Mouse (Mus musculus): Measurements from ENCODE around the gene Slc25a41. TPM values are rescaled to one million over a fixed set of nuclear protein-coding genes. Genes with fewer than 3 reads are reported as not detected.

Gene Slc25a41
- 0.26 TPM in 1 of 2 replicates, not detected in the other for polyA plus RNA-seq (2015; fragmentation: Nextera tagmentation; extraction: Ambion mirVana)

DNA sequence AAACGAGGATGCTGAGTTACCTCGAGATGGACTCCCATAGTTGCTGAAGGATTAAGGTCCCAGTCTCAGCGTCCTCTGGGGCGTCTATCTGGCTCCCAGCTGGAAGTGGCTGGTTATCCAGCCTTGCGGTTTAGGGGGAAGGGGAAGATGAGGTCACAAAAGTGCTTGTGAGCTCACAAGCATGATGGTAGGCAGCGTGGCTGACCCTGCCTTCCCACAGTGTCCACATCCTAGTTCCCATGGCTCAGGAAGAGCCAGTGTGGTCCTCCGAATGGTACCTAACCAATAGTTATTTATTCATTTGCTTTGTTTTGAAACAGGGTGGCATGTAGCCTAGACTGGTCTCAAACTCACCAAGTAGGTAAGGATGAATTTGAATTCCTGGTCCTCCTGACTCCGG lies at the start of gene Slc25a41:
Slc25a41 (minus strand) TSS at position 101 of the 400 bp plus-strand sequence.
- no peak within 1 kb of the TSS for H3K9ac ChIP-seq
- H3K4me2 ChIP-seq, result no peak within 1 kb of the TSS
- peaks cover 3% of the 10 kb centered on the region; the same call in 1 of the 2 replicates for H3K4me1 ChIP-seq
- H3K9me3 ChIP-seq (replicated peaks), result no peaks in the 10 kb centered on the region
- ATAC-seq (replicated peaks; ENCODE audit: low FRiP score), result no peak
- H3K4me3 ChIP-seq (replicated peaks), result no peak within 1 kb of the TSS
- H3K27ac ChIP-seq, result no peak within 1 kb of the TSS
- WGBS, result 78% methylated on average over 8 of the region's 8 CpGs
- peaks cover 15% of the 10 kb centered on the region for H3K27me3 ChIP-seq
- peaks cover 11% of the 10 kb centered on the region for H3K36me3 ChIP-seq

GRCm38 (mm10) chr17:57087049-57087832 lies 45.8 kb upstream of the Slc25a41 start, which contains the start of gene Tubb4a:
TSS of gene Tubb4a (minus strand) at chr17:57087782.
- Histone ChIP-seq H3K36me3 (no peaks in the 10 kb centered on the region), H3K9ac (peak within 1 kb of the TSS; percentile 21; the same call in 1 of the 2 replicates), H3K9me3 (replicated peaks) (no peaks in the 10 kb centered on the region), H3K4me1 (peaks cover 15% of the 10 kb centered on the region), H3K27ac (no peak within 1 kb of the TSS), H3K27me3 (peaks cover 11% of the 10 kb centered on the region; the same call in 1 of the 2 replicates), H3K4me2 (peak within 1 kb of the TSS; percentile 61), H3K4me3 (replicated peaks) (peak within 1 kb of the TSS; percentile 40)
- ATAC-seq (replicated peaks; ENCODE audit: low FRiP score), result peak; percentile 67
- WGBS, result under 1% methylated on average over 31 of the region's 31 CpGs

- Histone ChIP-seq H3K4me1 (peaks cover 15% of the 10 kb centered on the region), H3K9ac (no peak overlapping the region), H3K4me2 (no peak overlapping the region), H3K27me3 (peaks cover 11% of the 10 kb centered on the region; the same call in 1 of the 2 replicates), H3K27ac (no peak overlapping the region), H3K9me3 (replicated peaks) (no peaks in the 10 kb centered on the region), H3K4me3 (replicated peaks) (no peak overlapping the region), H3K36me3 (no peaks in the 10 kb centered on the region)
- 85% methylated on average over 11 of the region's 11 CpGs for WGBS
- no peak for ATAC-seq (replicated peaks; ENCODE audit: low FRiP score)
These were observed 44.7 kb upstream of the Slc25a41 start for GRCm38 (mm10) chr17:57085970-57086757.

DNA sequence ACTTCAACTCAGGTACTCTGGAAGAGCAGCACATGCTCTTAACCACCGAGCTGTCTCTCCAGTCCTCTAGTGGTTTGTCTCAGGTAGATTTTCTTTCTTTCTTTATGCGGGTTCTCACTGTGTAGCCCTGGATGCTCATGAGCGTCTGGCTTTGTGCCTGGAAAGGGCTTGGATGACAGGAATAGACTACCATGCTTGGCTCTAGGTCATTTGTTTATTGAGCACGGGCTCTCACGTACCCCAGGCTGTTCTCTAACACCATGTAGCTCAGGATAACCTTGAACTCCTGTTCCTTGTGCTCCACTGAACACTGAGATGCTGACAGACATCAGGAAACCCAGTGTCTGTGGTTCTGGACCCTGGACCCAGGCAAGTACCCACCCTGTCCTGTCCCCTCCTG lies 41.0 kb upstream of the Slc25a41 start:
- H3K4me3 ChIP-seq (replicated peaks), result no peak overlapping the region
- H3K36me3 ChIP-seq, result no peaks in the 10 kb centered on the region
- H3K27me3 ChIP-seq, result no peaks in the 10 kb centered on the region
- no peak overlapping the region for H3K9ac ChIP-seq
- no peaks in the 10 kb centered on the region for H3K9me3 ChIP-seq (replicated peaks)
- no peak for ATAC-seq (replicated peaks; ENCODE audit: low FRiP score)
- no peak overlapping the region for H3K4me2 ChIP-seq
- H3K27ac ChIP-seq, result no peak overlapping the region
- WGBS, result 82% methylated on average over 5 of the region's 5 CpGs
- H3K4me1 ChIP-seq, result peaks cover 12% of the 10 kb centered on the region

GRCm38 (mm10) chr17:57081234-57081842 lies 39.9 kb upstream of the Slc25a41 start:
- Histone ChIP-seq H3K4me3 (replicated peaks) (no peak overlapping the region), H3K27ac (no peak overlapping the region), H3K36me3 (no peaks in the 10 kb centered on the region), H3K9me3 (replicated peaks) (no peaks in the 10 kb centered on the region), H3K4me2 (no peak overlapping the region), H3K27me3 (no peaks in the 10 kb centered on the region), H3K4me1 (peaks cover 3% of the 10 kb centered on the region; the same call in 1 of the 2 replicates), H3K9ac (no peak overlapping the region)
- no peak for ATAC-seq (replicated peaks; ENCODE audit: low FRiP score)
- 94% methylated on average over 31 of the region's 31 CpGs for WGBS

DNA sequence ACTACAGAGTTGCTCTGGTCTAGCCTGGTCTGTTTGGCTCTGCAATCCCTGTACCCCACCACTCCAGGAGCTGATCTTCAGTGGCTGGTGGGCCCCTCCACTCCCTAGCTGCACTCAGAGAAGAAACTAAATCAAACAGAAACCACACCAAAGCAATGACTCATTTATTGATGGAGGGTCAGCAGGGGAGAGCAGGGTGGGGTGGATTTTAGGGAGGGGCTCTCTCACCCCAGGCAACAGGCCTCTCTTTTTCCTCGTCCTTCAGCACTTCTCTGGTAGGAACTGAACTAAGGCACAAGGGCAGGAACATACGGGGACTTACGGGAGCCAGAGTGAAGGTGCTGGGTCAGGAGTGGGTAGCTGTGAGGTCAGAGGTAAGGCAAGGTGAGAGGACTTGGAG lies 38.5 kb upstream of the Slc25a41 start:
- no peak overlapping the region for H3K9ac ChIP-seq
- H3K4me1 ChIP-seq, result peaks cover 3% of the 10 kb centered on the region; the same call in 1 of the 2 replicates
- ATAC-seq (replicated peaks; ENCODE audit: low FRiP score), result no peak
- no peak overlapping the region for H3K4me2 ChIP-seq
- WGBS, result 70% methylated on average over 3 of the region's 3 CpGs
- no peaks in the 10 kb centered on the region for H3K36me3 ChIP-seq
- no peaks in the 10 kb centered on the region for H3K9me3 ChIP-seq (replicated peaks)
- H3K4me3 ChIP-seq (replicated peaks), result no peak overlapping the region
- no peak overlapping the region for H3K27ac ChIP-seq
- H3K27me3 ChIP-seq, result no peaks in the 10 kb centered on the region

DNA sequence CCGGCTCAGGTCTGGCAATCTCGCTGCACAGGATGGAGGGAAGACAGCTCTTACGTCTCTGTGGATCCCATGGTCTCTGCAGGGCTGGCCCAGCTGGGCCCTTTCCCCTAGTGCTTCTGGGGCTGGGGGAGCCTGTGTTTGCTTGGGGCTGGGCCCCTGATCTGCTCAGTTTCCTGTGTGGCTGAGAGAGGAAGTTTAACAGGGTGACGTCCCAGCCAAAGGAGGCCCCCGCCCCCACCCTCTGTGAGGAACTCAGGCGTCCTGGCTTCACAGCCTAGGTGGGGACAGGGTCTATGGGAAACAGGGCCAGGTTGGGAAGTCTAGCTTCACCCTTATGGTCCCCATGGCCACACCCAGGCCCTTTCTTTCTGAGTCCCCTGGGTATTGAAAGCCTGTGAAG lies 36.9 kb upstream of the Slc25a41 start, which contains the start of gene Dennd1c:
Dennd1c (minus strand) TSS at position 179 of the 400 bp plus-strand sequence.
- H3K9me3 ChIP-seq (replicated peaks), result no peaks in the 10 kb centered on the region
- H3K4me1 ChIP-seq, result peaks cover 3% of the 10 kb centered on the region; the same call in 1 of the 2 replicates
- ATAC-seq (replicated peaks; ENCODE audit: low FRiP score), result peak; percentile 27; the same call in 1 of the 2 replicates
- 36% methylated on average over 6 of the region's 6 CpGs for WGBS
- H3K27me3 ChIP-seq, result no peaks in the 10 kb centered on the region
- no peak within 1 kb of the TSS for H3K9ac ChIP-seq
- no peak within 1 kb of the TSS for H3K4me3 ChIP-seq (replicated peaks)
- H3K36me3 ChIP-seq, result no peaks in the 10 kb centered on the region
- H3K4me2 ChIP-seq, result no peak within 1 kb of the TSS
- no peak within 1 kb of the TSS for H3K27ac ChIP-seq

DNA sequence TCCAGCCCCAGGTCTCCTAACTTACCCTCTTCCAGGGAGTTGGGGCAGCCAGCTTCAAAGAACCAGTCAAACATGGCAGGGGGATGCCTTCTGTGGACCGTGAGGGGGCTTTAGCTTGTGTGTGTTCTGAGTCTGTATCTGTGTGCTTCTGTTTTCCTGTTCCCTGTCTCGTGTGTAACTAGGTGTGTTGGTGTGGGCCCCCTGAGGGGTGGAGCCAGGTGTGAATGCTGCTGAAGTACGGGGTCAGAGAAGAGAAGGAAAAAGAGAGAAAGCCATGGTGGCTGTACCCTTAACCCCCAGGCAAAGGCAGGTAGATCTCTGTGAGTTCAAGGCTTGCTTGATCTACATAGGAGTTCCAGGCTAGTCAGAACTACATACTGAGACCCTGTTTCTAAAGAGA lies 35.5 kb upstream of the Slc25a41 start:
- no peaks in the 10 kb centered on the region for H3K27me3 ChIP-seq
- no peak for ATAC-seq (replicated peaks; ENCODE audit: low FRiP score)
- no peak overlapping the region for H3K9ac ChIP-seq
- no peaks in the 10 kb centered on the region for H3K9me3 ChIP-seq (replicated peaks)
- 66% methylated on average over 3 of the region's 3 CpGs for WGBS
- no peaks in the 10 kb centered on the region for H3K36me3 ChIP-seq
- H3K4me1 ChIP-seq, result peaks cover 3% of the 10 kb centered on the region; the same call in 1 of the 2 replicates
- H3K27ac ChIP-seq, result no peak overlapping the region
- no peak overlapping the region for H3K4me2 ChIP-seq
- H3K4me3 ChIP-seq (replicated peaks), result no peak overlapping the region

GRCm38 (mm10) chr17:57070699-57071098 lies 29.2 kb upstream of the Slc25a41 start:
- Histone ChIP-seq H3K9me3 (replicated peaks) (no peaks in the 10 kb centered on the region), H3K4me1 (0 out of 2 replicates have a peak, but pooled peaks cover 4% of the 10 kb centered on the region), H3K4me3 (replicated peaks) (peak overlapping the region; percentile 26), H3K4me2 (peak overlapping the region; percentile 51), H3K9ac (no peak overlapping the region), H3K27me3 (no peaks in the 10 kb centered on the region), H3K27ac (no peak overlapping the region), H3K36me3 (0 out of 2 replicates have a peak, but pooled peaks cover 4% of the 10 kb centered on the region)
- peak; percentile 80 for ATAC-seq (replicated peaks; ENCODE audit: low FRiP score)
- 7% methylated on average over 11 of the region's 11 CpGs for WGBS

DNA sequence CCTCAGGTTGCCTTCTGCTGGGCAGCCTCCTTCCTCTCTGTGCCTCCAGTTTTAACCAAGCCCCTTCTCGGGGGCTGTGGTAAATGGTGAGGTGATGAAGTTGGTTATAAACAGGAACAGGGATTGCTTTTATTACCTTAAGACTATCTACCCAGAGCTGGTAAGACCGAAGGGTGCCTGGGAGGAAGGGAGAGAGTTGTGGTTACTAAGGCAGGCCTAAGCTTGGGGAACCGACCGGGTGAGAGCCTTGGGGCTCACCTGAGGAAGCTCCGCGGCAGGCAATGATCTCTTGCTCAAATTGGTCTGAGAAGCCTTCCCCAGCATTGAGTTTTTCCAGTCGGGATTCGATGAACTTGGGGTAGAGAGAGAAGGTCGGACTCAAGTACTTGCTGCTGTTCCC lies 28.8 kb upstream of the Slc25a41 start:
- no peak for ATAC-seq (replicated peaks; ENCODE audit: low FRiP score)
- peak overlapping the region; percentile 26 for H3K4me3 ChIP-seq (replicated peaks)
- whole genome bisulfite sequencing, result 6% methylated on average over 9 of the region's 9 CpGs
- 0 out of 2 replicates have a peak overlapping the region, but pooled peaks have one; percentile 3 for H3K27ac ChIP-seq
- H3K36me3 ChIP-seq, result 0 out of 2 replicates have a peak, but pooled peaks cover 4% of the 10 kb centered on the region
- 0 out of 2 replicates have a peak, but pooled peaks cover 4% of the 10 kb centered on the region for H3K4me1 ChIP-seq
- H3K9me3 ChIP-seq (replicated peaks), result no peaks in the 10 kb centered on the region
- peak overlapping the region; percentile 51 for H3K4me2 ChIP-seq
- no peaks in the 10 kb centered on the region for H3K27me3 ChIP-seq
- no peak overlapping the region for H3K9ac ChIP-seq

DNA sequence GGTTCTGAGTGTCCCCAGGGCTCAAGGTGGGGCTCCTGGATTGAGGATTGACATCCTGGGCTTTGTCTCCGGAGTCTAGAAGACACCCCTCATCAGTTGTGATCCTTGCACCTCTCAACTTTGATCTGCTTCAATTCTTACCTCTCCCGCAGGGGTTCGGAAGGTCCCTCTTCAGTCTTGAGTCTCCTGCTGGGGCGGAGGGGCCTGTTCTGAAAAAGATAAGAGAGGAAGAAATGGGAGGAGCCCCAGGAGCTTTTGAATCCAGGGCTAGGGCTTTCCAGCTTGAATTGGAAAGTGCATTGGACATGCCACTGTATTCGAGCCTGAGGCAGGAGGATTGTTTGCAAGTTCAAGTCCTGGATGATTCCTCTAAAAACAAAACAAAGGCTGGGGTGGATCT lies 25.5 kb upstream of the Slc25a41 start:
- peaks cover 21% of the 10 kb centered on the region for H3K27me3 ChIP-seq
- no peak overlapping the region for H3K27ac ChIP-seq
- no peak overlapping the region for H3K4me2 ChIP-seq
- H3K9ac ChIP-seq, result no peak overlapping the region
- ATAC-seq (replicated peaks; ENCODE audit: low FRiP score), result no peak
- H3K4me1 ChIP-seq, result peaks cover 12% of the 10 kb centered on the region; the same call in 1 of the 2 replicates
- H3K9me3 ChIP-seq (replicated peaks), result no peaks in the 10 kb centered on the region
- H3K36me3 ChIP-seq, result 0 out of 2 replicates have a peak, but pooled peaks cover 4% of the 10 kb centered on the region
- WGBS, result 66% methylated on average over 5 of the region's 5 CpGs
- no peak overlapping the region for H3K4me3 ChIP-seq (replicated peaks)

All from kidney, embryonic 15.5 days (tissue).